Mouse (Mus musculus): ENCODE results near the gene Pold1.

- TF ChIP-seq CTCF (IDR thresholded peaks at IDR 0.05; ENCODE audit: low read depth, low read length) (no peak), EP300 (IDR thresholded peaks at IDR 0.05; ENCODE audit: insufficient read depth, low read depth, low read length) (no peak)
Observed at GRCm38 (mm10) chr7:44586518-44586917, 37.9 kb upstream of the Pold1 start.

Data from ES-Bruce4 (cell line).